Mouse (Mus musculus) heart, adult 2 months (tissue): ENCODE data around the gene H2-DMa. TPM values are rescaled to one million over a fixed set of nuclear protein-coding genes. Genes with fewer than 3 reads are reported as not detected.

Experiments
- DNase-seq, 2 experiments: peaks; one replicate each; pipeline ENCODE4 v3.0.0; 2021
- H3K27ac ChIP-seq: fragments of 200-600 bp; 2 replicates; pipeline ENCODE4 v1.8.1; 2022
- H3K27me3 ChIP-seq: fragments of 200-500 bp; 2 replicates; pipeline ENCODE4 v1.6.1; 2012; ENCODE audit warnings: mild to moderate bottlenecking, low read length, inconsistent platforms, mixed read lengths; ENCODE audit not compliant: control insufficient read depth, insufficient read depth
- H3K36me3 ChIP-seq: fragments of 200-500 bp; 2 replicates; pipeline ENCODE4 v1.6.1; 2012; ENCODE audit warnings: low read length, inconsistent platforms; ENCODE audit not compliant: control insufficient read depth, insufficient read depth
- H3K4me1 ChIP-seq: fragments of 200-500 bp; 2 replicates; pipeline ENCODE4 v1.6.1; 2011; ENCODE audit warnings: low read length; ENCODE audit not compliant: control insufficient read depth, insufficient read depth
- H3K4me3 ChIP-seq: fragments of 200-600 bp; 2 replicates; pipeline ENCODE4 v1.8.1; 2022
- H3K79me2 ChIP-seq: fragments of 200-500 bp; replicated peaks from 2 replicates; pipeline ENCODE4 v1.6.1; 2012; ENCODE audit warnings: mild to moderate bottlenecking, inconsistent platforms, low read length, moderate library complexity, mixed read lengths; ENCODE audit not compliant: control insufficient read depth, insufficient read depth
- H3K9ac ChIP-seq: fragments of 200-500 bp; 2 replicates; pipeline ENCODE4 v1.6.1; 2012; ENCODE audit warnings: low read depth, mild to moderate bottlenecking, control low read depth, inconsistent platforms, low read length, mixed read lengths
- CTCF ChIP-seq: fragments of 200-600 bp; IDR thresholded peaks from 2 replicates; pipeline ENCODE4 v1.8.1; 2022; ENCODE audit warnings: antibody characterized with exemption, mild to moderate bottlenecking, moderate library complexity
- EP300 ChIP-seq: fragments of 200-500 bp; IDR thresholded peaks from 2 replicates; pipeline ENCODE4 v1.6.1; 2011; ENCODE audit warnings: low read depth, low read length, control low read depth; ENCODE audit not compliant: insufficient read depth
- POLR2A ChIP-seq: fragments of 200-500 bp; IDR thresholded peaks from 2 replicates; pipeline ENCODE4 v1.6.1; 2011; ENCODE audit warnings: mild to moderate bottlenecking, low read depth, low read length, control low read depth; ENCODE audit not compliant: insufficient read depth
- WGBS: fragments of 180-500 bp; shearing (Covaris S2); methylation state at CpG from one replicate; pipeline ENCODE4 v1.1.7; 2018; 5-methylcytosine and 5-hydroxymethylcytosine counted together
- intact Hi-C: fragments of 180-260 bp; cut with DNase I; formaldehyde crosslinking; loops from one replicate; pipeline ENCODE4 v1.15.1; 2025
- polyA plus RNA-seq: library from polyadenylated mRNA; depleted of rRNA; stranded (reverse); fragments of >200 nt; gene quantifications from 2 replicates; pipeline ENCODE4 v1.2.3, GENCODE M21; 2012
- total RNA-seq, 2 experiments: library from RNA; stranded (reverse); gene quantifications; 2 replicates each; pipeline ENCODE4 v1.2.3; 2021

Gene H2-DMa
- total and polyA plus RNA-seq, 3 experiments = 4.0 to 21.3 (median 7.5) TPM

DNA sequence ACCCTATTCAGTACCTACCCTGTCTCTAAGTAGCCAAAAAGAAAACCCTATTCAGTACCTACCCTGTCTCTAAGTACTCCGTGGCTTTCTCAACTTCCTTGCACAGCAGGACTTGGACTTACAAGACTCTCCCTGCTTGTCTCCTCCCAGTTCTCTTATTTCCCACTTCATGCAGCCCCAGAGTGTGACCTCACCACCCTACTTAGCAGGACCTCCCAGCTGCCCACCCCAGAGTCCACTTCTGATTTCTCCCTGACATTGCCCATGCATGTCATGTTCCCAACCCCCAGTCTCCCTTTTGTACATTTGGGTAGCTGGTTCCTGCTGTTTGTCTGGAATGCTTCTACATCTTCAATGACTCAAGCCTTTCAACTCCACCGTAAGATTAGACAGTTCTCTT, 4.2 kb downstream of the H2-DMa start:
- H3K79me2 ChIP-seq = peaks cover 1% of the 10 kb centered on the region
- H3K27me3 ChIP-seq = no peaks in the 10 kb centered on the region
- no peak for TF ChIP-seq EP300
- peak; percentile 45; the same call in 1 of the 2 replicates for TF ChIP-seq POLR2A
- H3K4me1 ChIP-seq = peaks cover 8% of the 10 kb centered on the region
- H3K9ac ChIP-seq = peak overlapping the region; percentile 22; the same call in 1 of the 2 replicates
- DNase-seq = peak; percentile 48 to 55
- intact Hi-C loops = loop anchor here (1.0 kb wide), 1 partner anchor 12 kb away; no protein-coding TSS in a partner anchor
- peak overlapping the region; percentile 75 for H3K4me3 ChIP-seq
- WGBS = 15% methylated on average over 2 of the region's 2 CpGs
- H3K36me3 ChIP-seq = no peaks in the 10 kb centered on the region
- H3K27ac ChIP-seq = peak overlapping the region; percentile 98

DNA sequence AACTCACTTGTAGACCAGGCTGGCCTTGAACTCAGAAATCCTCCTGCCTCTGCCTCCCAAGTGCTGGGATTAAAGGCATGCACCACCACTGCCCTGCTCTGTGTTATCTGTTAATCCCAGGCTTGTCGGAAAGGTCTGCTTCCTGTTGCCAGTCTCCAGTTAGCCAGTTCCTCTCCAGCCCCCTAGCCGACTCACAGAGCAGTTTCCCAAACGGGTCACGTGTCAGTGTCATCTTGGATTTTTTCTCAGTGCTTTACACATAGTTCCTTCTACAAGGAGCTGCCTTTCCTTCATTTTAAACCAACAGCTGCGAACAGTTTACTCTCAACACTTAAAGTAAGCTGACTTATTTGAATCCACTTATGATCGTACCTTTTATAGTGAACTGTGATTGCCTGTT, 5.3 kb downstream of the H2-DMa start:
- Histone ChIP-seq H3K4me1 (peaks cover 13% of the 10 kb centered on the region), H3K79me2 (no peaks in the 10 kb centered on the region), H3K36me3 (no peaks in the 10 kb centered on the region), H3K4me3 (no peak overlapping the region), H3K27ac (no peak overlapping the region), H3K9ac (no peak overlapping the region), H3K27me3 (no peaks in the 10 kb centered on the region)
- TF ChIP-seq CTCF = no peak
- no peak for TF ChIP-seq POLR2A
- TF ChIP-seq EP300 = no peak
- WGBS = 44% methylated on average over 6 of the region's 6 CpGs
- intact Hi-C loops = no loop called here
- peak in 1 of 2 experiments; percentile 46 for DNase-seq

DNA sequence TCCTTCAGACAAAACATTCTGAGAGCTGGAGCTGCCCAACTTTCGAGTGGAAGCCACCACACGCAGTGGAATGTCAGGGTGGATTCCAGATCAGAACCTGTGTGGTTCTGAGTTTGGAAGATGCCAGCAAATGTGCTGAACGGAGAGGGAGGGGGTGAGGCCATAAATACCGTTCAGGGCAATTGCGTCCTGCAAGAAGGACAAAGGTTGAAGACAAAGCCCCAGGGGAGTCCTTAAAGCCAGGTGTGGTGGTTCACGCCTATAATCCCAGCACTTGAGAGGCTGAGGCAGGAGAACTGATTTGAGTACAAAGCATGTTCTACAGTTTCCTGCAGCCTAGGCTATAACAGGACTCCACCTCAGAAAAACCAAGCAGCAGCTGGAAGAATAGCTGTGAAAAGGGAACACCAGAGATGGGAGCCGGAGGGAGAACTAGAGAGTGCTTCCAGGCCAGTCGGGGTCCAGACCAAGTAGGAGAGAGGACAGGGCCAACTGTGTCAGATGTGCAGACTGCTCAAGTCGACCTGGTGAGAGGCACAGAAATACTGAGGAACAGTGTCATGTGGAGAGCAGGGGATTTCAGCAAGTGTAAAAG, 7.6 kb downstream of the H2-DMa start:
- TF ChIP-seq CTCF = no peak
- Histone ChIP-seq H3K27me3 (no peaks in the 10 kb centered on the region), H3K4me3 (no peak overlapping the region), H3K79me2 (no peaks in the 10 kb centered on the region), H3K36me3 (no peaks in the 10 kb centered on the region), H3K27ac (no peak overlapping the region), H3K9ac (no peak overlapping the region), H3K4me1 (peaks cover 13% of the 10 kb centered on the region)
- 53% methylated on average over 9 of the region's 9 CpGs for WGBS
- DNase-seq = no peak
- intact Hi-C loops = no loop called here

DNA sequence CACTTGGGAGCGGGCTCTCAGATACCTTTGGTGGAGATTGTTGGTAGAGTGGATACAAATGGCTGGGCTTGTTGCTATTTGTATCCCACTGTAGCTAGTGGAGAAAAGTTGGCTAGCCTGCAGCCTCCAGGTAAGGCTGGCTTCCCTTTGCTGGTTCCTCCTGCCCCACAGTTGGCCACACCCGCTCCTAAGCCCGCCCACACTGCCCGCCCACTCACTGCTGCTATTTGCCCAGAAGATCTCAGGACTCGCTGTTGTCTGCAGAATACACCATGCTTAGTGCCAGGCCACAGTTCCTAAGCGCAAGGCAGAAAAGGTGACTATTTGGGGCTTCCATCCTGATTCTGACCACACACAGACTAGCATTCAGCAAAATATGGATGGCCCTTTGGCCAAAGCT, 8.1 kb downstream of the H2-DMa start:
- Histone ChIP-seq H3K27me3 (no peaks in the 10 kb centered on the region), H3K27ac (no peak overlapping the region), H3K36me3 (no peaks in the 10 kb centered on the region), H3K79me2 (no peaks in the 10 kb centered on the region), H3K4me1 (peaks cover 13% of the 10 kb centered on the region), H3K9ac (no peak overlapping the region), H3K4me3 (no peak overlapping the region)
- WGBS = 41% methylated on average over 6 of the region's 6 CpGs
- peak; percentile 55 to 71 for DNase-seq
- TF ChIP-seq CTCF (no peak), EP300 (no peak), POLR2A (no peak)
- intact Hi-C loops = no loop called here

- no peak overlapping the region for H3K9ac ChIP-seq
- peaks cover 13% of the 10 kb centered on the region for H3K4me1 ChIP-seq
- no peak for DNase-seq
- no peaks in the 10 kb centered on the region for H3K27me3 ChIP-seq
- H3K36me3 ChIP-seq = no peaks in the 10 kb centered on the region
- H3K79me2 ChIP-seq = no peaks in the 10 kb centered on the region
- no peak overlapping the region for H3K4me3 ChIP-seq
- intact Hi-C loops = no loop called here
- peak; percentile 41 for TF ChIP-seq CTCF
- no peak for TF ChIP-seq EP300
- no peak overlapping the region for H3K27ac ChIP-seq
- WGBS = 43% methylated on average over 13 of the region's 13 CpGs
Observed at GRCm38 (mm10) chr17:34128264-34128937, 9.1 kb downstream of the H2-DMa start.

DNA sequence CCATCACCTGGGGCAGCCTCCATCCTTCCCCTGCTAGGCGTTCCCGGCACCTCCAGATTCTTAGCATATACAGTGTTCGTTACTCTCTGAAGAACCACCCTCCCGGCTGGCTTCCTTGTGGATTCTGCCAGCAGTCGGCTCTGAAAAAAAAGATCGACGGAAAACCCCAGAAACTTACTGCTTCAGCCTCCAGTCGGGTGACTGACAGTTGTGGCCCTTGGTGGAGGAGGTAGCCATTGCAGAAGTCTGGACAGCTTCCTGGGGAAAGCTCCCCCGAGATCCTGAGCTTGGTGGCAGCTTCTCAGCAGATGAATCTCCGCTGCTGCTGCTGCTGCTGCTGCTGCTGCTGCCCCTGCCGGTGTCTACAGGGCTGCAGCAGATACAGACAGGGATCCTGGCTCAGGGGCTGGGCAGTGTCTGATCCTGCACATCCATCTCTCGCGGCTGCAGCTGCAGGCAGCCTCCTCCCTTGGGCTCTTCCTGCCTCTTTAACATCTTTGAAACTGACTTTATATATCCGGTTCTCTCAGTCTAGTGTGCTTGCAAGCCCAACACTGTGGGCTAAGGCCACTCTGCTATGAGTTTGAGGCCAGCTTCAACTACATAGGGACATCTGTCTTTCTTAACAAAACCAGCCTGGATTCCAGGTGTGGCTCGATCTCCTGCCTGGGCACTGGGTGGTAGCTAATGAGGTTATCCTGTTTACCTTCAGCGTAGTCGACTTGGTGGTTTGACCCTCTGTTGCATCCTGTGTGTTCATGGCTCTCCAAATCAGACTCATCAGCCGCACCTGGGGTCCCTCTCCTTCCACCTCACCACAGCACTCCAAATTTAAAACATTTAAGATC, 9.8 kb downstream of the H2-DMa start:
- H3K36me3 ChIP-seq = no peaks in the 10 kb centered on the region
- 19% methylated on average over 18 of the region's 18 CpGs for WGBS
- H3K27me3 ChIP-seq = no peaks in the 10 kb centered on the region
- H3K27ac ChIP-seq = no peak overlapping the region
- TF ChIP-seq POLR2A (no peak), EP300 (no peak), CTCF (peak; percentile 10)
- H3K9ac ChIP-seq = no peak overlapping the region
- H3K4me3 ChIP-seq = no peak overlapping the region
- no peaks in the 10 kb centered on the region for H3K79me2 ChIP-seq
- intact Hi-C loops = no loop called here
- peaks cover 10% of the 10 kb centered on the region for H3K4me1 ChIP-seq
- no peak for DNase-seq
